Mouse (Mus musculus): ENCODE measurements at regions not wholly inside any gene's neighbourhood (a gene's known extent, or its start where the extent isn't known, plus 50 kb on each side); places are given as distances from the start of the nearest gene placed in this dataset.

- TF ChIP-seq CTCF (IDR thresholded peaks at IDR 0.05; ENCODE audit: extremely low read depth, insufficient read length, insufficient replicate concordance, low read depth, low read length), result no peak
- TF ChIP-seq POLR2A (IDR thresholded peaks at IDR 0.05; ENCODE audit: low read depth, low read length), result no peak
Observed at GRCm38 (mm10) chr6:139253704-139254103, 248.1 kb downstream of the Rergl start.
